Comparison of ENCODE assay signal across 20 mouse cellular contexts in the genomic region with DNA sequence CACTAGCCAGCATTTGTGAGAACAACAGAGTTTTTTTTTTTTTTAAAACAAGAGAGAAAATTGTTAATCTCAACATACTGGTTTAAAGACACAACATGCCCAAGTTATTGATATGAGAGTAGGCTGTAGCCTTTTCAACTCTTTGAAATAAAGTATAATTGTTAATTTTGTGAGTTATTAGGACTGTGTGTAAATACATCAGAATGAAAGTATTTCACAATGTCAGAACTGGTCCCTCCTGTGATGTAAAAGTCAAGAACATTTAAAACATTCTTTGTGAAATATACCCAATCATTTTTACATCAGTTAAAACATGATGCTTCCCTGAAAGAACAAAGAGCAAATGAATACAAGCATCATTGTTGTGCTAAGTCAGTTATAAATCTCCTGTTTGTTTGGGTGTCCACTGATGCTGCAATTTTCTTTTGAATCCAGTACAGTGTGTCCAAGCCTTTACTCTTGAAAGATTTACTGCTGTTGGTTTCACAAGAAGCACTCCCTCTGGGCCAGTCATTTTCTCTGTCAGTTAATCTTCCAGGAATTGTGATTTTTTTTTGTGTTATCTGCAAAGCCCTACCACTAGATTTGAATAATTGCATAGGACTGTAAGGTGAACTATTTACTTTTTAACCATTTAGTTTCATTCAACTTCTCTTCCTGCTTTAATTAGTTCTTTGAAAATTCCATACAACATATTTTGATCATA.
"Had no signal": no experiment of that assay in that cellular context is flagged by ENCODE, and none has a peak within 500 bp of the region (broad histone marks: within the 10 kb centered on the region; RNA-seq: fewer than 3 reads in every experiment).

No protein-coding gene starts in this region.

- H3K27me3 ChIP-seq: liver, embryonic 12.5 days; midbrain, embryonic 12.5 days; neural tube, embryonic 13.5 days; neural tube, embryonic 15.5 days; stomach, embryonic 15.5 days had no signal

- DNase-seq: lung, adult 18-20 months; lung, embryonic 14.5 days; lung, postnatal 10 days; lung, postnatal 36 days; midbrain, embryonic 14.5 days; retina, postnatal 1 day; right cerebral cortex, postnatal 14 days; spleen, adult 18-20 months; thymus, adult 2 months; thymus, postnatal 25 days; thymus, postnatal 4 days had no signal

- H3K4me3 ChIP-seq: liver, embryonic 12.5 days; midbrain, embryonic 10.5 days; midbrain, embryonic 12.5 days; myocyte; neural tube, embryonic 13.5 days; neural tube, embryonic 15.5 days; stomach, embryonic 15.5 days had no signal

- H3K4me1 ChIP-seq: liver, embryonic 12.5 days; midbrain, embryonic 10.5 days; midbrain, embryonic 12.5 days; neural tube, embryonic 13.5 days; neural tube, embryonic 15.5 days; stomach, embryonic 15.5 days had no signal

- H3K27ac ChIP-seq: liver, embryonic 12.5 days; liver, embryonic 14.5 days; midbrain, embryonic 10.5 days; midbrain, embryonic 12.5 days; neural tube, embryonic 13.5 days; neural tube, embryonic 15.5 days; stomach, embryonic 15.5 days; stomach, postnatal 0 days had no signal

- H3K36me3 ChIP-seq: liver, embryonic 12.5 days; midbrain, embryonic 10.5 days; midbrain, embryonic 12.5 days; neural tube, embryonic 13.5 days; neural tube, embryonic 15.5 days; stomach, embryonic 15.5 days had no signal
